Mouse (Mus musculus): ENCODE measurements around the gene Adra1b.

The Adra1b gene

GRCm38 (mm10) chr11:43892546-43892945, 8.5 kb downstream of the Adra1b start:
- DNase-seq, result no peak

GRCm38 (mm10) chr11:43891457-43891856, 9.6 kb downstream of the Adra1b start:
- DNase-seq, result no peak

GRCm38 (mm10) chr11:43889208-43889915, 11.6 kb downstream of the Adra1b start:
- DNase-seq, result no peak

- no peak for DNase-seq
These were observed 12.3 kb downstream of the Adra1b start for GRCm38 (mm10) chr11:43888736-43889135.

- no peak for DNase-seq
These were observed 13.4 kb downstream of the Adra1b start for GRCm38 (mm10) chr11:43887597-43887996.

GRCm38 (mm10) chr11:43884521-43884920, 16.5 kb downstream of the Adra1b start:
- no peak for DNase-seq

GRCm38 (mm10) chr11:43883641-43884181, 17.3 kb downstream of the Adra1b start:
- DNase-seq, result no peak

- DNase-seq, result no peak
These were observed 23.8 kb downstream of the Adra1b start for GRCm38 (mm10) chr11:43877211-43877610.

- DNase-seq, result no peak
These were observed 33.2 kb downstream of the Adra1b start for GRCm38 (mm10) chr11:43867721-43868281.

- no peak for DNase-seq
These were observed 35.5 kb downstream of the Adra1b start for GRCm38 (mm10) chr11:43865298-43866165.

GRCm38 (mm10) chr11:43853046-43853445, 48.0 kb downstream of the Adra1b start:
- no peak for DNase-seq

- no peak for DNase-seq
These were observed 53.0 kb downstream of the Adra1b start for GRCm38 (mm10) chr11:43848056-43848455.

- no peak for DNase-seq
These were observed 59.4 kb downstream of the Adra1b start for GRCm38 (mm10) chr11:43841596-43841995.

GRCm38 (mm10) chr11:43840491-43840890, 60.5 kb downstream of the Adra1b start:
- DNase-seq, result no peak

- DNase-seq, result peak; percentile 25
These were observed 64.9 kb downstream of the Adra1b start for GRCm38 (mm10) chr11:43835880-43836740.

- DNase-seq, result no peak
These were observed 65.6 kb downstream of the Adra1b start for GRCm38 (mm10) chr11:43835456-43835855.

- DNase-seq, result no peak
These were observed 66.5 kb downstream of the Adra1b start for GRCm38 (mm10) chr11:43834531-43834930.

- no peak for DNase-seq
These were observed 69.5 kb downstream of the Adra1b start for GRCm38 (mm10) chr11:43831530-43831929.

GRCm38 (mm10) chr11:43826769-43827168, 74.2 kb downstream of the Adra1b start:
- DNase-seq, result no peak

GRCm38 (mm10) chr11:43823349-43823748, 77.7 kb downstream of the Adra1b start:
- DNase-seq, result no peak

GRCm38 (mm10) chr11:43820552-43821460, 80.2 kb downstream of the Adra1b start:
- no peak for DNase-seq
